Mouse (Mus musculus) megakaryocyte, embryonic 14.5 days (primary cell): ENCODE data around the gene Olfr913. TPM values are rescaled to one million over a fixed set of nuclear protein-coding genes. Genes with fewer than 3 reads are reported as not detected.

ENCODE experiments used
- H3K27me3 ChIP-seq: replicated peaks from 2 replicates; pipeline ENCODE3; 2012; ENCODE audit warnings: inconsistent platforms
- H3K36me3 ChIP-seq: replicated peaks from 2 replicates; pipeline ENCODE3; 2012; ENCODE audit warnings: low read length, inconsistent platforms, mixed read lengths
- H3K4me1 ChIP-seq: 2 replicates; pipeline ENCODE4 v1.6.1; 2012; ENCODE audit warnings: inconsistent platforms
- H3K4me3 ChIP-seq: replicated peaks from 2 replicates; pipeline ENCODE3; 2012; ENCODE audit warnings: moderate library complexity, mild to moderate bottlenecking, inconsistent platforms
- H3K9me3 ChIP-seq: 2 replicates; pipeline ENCODE4 v1.6.1; 2012; ENCODE audit warnings: inconsistent platforms
- FLI1 ChIP-seq: IDR thresholded peaks from 2 replicates; pipeline ENCODE4 v1.6.1; 2012; ENCODE audit warnings: low read length, inconsistent platforms, mixed read lengths
- GATA1 ChIP-seq: IDR thresholded peaks from 3 replicates; pipeline ENCODE4 v1.6.1; 2012; ENCODE audit warnings: mixed read lengths, low read length, inconsistent platforms, borderline replicate concordance
- polyA plus RNA-seq: library from polyadenylated mRNA; stranded (reverse); fragments of >175 nt; gene quantifications from 2 replicates; pipeline ENCODE4 v1.2.3, GENCODE M21; 2012; ENCODE audit warnings: low replicate concordance; ENCODE audit not compliant: insufficient read depth

The Olfr913 gene
- not detected in 2 replicates for polyA plus RNA-seq

GRCm38 (mm10) chr9:38592459-38592858, at the start of gene Olfr913:
Gene Olfr913 (plus strand): TSS chr9:38592759.
- TF ChIP-seq FLI1 (no peak), GATA1 (no peak)
- H3K9me3 ChIP-seq: no peaks in the 10 kb centered on the region
- H3K27me3 ChIP-seq: no peaks in the 10 kb centered on the region
- no peaks in the 10 kb centered on the region for H3K4me1 ChIP-seq
- no peaks in the 10 kb centered on the region for H3K36me3 ChIP-seq
- H3K4me3 ChIP-seq: no peak within 1 kb of the TSS

GRCm38 (mm10) chr9:38579878-38580277, 12.7 kb upstream of the Olfr913 start, which contains the start of gene Olfr912:
Gene Olfr912 (plus strand): TSS chr9:38580178.
- no peaks in the 10 kb centered on the region for H3K27me3 ChIP-seq
- H3K9me3 ChIP-seq: no peaks in the 10 kb centered on the region
- TF ChIP-seq GATA1 (no peak), FLI1 (no peak)
- H3K4me3 ChIP-seq: no peak within 1 kb of the TSS
- H3K36me3 ChIP-seq: no peaks in the 10 kb centered on the region
- H3K4me1 ChIP-seq: no peaks in the 10 kb centered on the region

- Histone ChIP-seq H3K4me1 (no peaks in the 10 kb centered on the region), H3K27me3 (no peaks in the 10 kb centered on the region), H3K9me3 (no peaks in the 10 kb centered on the region), H3K4me3 (no peak overlapping the region), H3K36me3 (no peaks in the 10 kb centered on the region)
- TF ChIP-seq FLI1 (no peak), GATA1 (no peak)
These were observed 1.5 kb upstream of the Olfr913 start for GRCm38 (mm10) chr9:38591056-38591455.

- H3K4me1 ChIP-seq: no peaks in the 10 kb centered on the region
- no peak within 1 kb of the TSS for H3K4me3 ChIP-seq
- H3K36me3 ChIP-seq: no peaks in the 10 kb centered on the region
- no peak for TF ChIP-seq GATA1
- TF ChIP-seq FLI1: no peak
- H3K9me3 ChIP-seq: no peaks in the 10 kb centered on the region
- H3K27me3 ChIP-seq: no peaks in the 10 kb centered on the region
These were observed 12.2 kb downstream of the Olfr913 start, which contains the start of gene Olfr914 for GRCm38 (mm10) chr9:38604802-38605201. Gene Olfr914 (plus strand): TSS chr9:38605102.

- Histone ChIP-seq H3K4me1 (no peaks in the 10 kb centered on the region), H3K9me3 (no peaks in the 10 kb centered on the region; the same call in 1 of the 2 replicates), H3K27me3 (no peaks in the 10 kb centered on the region), H3K36me3 (no peaks in the 10 kb centered on the region), H3K4me3 (no peak overlapping the region)
- no peak for TF ChIP-seq FLI1
- TF ChIP-seq GATA1: no peak
These were observed 39.8 kb downstream of the Olfr913 start for GRCm38 (mm10) chr9:38632406-38632805.

Other genes with a start within 250 kb of the Olfr913 start
- gene Olfr898, start 244.3 kb upstream of the Olfr913 start, polyA plus RNA-seq: not detected in 2 replicates
- gene Olfr250, start 225.9 kb upstream of the Olfr913 start, polyA plus RNA-seq: not detected in 2 replicates
- not detected in 2 replicates for gene Olfr251, start 215.7 kb upstream of the Olfr913 start, polyA plus RNA-seq
- not detected in 2 replicates for gene Olfr147, start 191.1 kb upstream of the Olfr913 start, polyA plus RNA-seq
- not detected in 2 replicates for gene Olfr901, start 163.3 kb upstream of the Olfr913 start, polyA plus RNA-seq
- not detected in 2 replicates for gene Olfr902, start 145.1 kb upstream of the Olfr913 start, polyA plus RNA-seq
- gene Olfr904, start 129.6 kb upstream of the Olfr913 start, polyA plus RNA-seq: not detected in 2 replicates
- not detected in 2 replicates for gene Olfr905, start 121.7 kb upstream of the Olfr913 start, polyA plus RNA-seq
- not detected in 2 replicates for gene Olfr906, start 105.7 kb upstream of the Olfr913 start, polyA plus RNA-seq
- gene Olfr907, start 97.0 kb upstream of the Olfr913 start, polyA plus RNA-seq: not detected in 2 replicates
- not detected in 2 replicates for gene Olfr911-ps1, start 71.2 kb upstream of the Olfr913 start, polyA plus RNA-seq
- gene Olfr910, start 54.9 kb upstream of the Olfr913 start, polyA plus RNA-seq: not detected in 2 replicates
- gene Olfr912, start 12.6 kb upstream of the Olfr913 start, polyA plus RNA-seq: not detected in 2 replicates
- not detected in 2 replicates for gene Olfr914, start 12.3 kb downstream of the Olfr913 start, polyA plus RNA-seq
- 0.02 TPM in 1 of 2 replicates, not detected in the other for gene Olfr916, start 67.1 kb downstream of the Olfr913 start, polyA plus RNA-seq
- gene Olfr917, start 73.1 kb downstream of the Olfr913 start, polyA plus RNA-seq: not detected in 2 replicates
- gene Olfr918, start 81.8 kb downstream of the Olfr913 start, polyA plus RNA-seq: not detected in 2 replicates
- gene Olfr919, start 110.9 kb downstream of the Olfr913 start, polyA plus RNA-seq: not detected in 2 replicates
- 0.40 TPM in 1 of 2 replicates, not detected in the other for gene Vwa5a, start 125.5 kb downstream of the Olfr913 start, polyA plus RNA-seq
- gene Olfr920, start 159.5 kb downstream of the Olfr913 start, polyA plus RNA-seq: not detected in 2 replicates
- gene Olfr921, start 180.3 kb downstream of the Olfr913 start, polyA plus RNA-seq: not detected in 2 replicates
- not detected in 2 replicates for gene Olfr922, start 221.9 kb downstream of the Olfr913 start, polyA plus RNA-seq
- not detected in 2 replicates for gene Olfr923, start 233.8 kb downstream of the Olfr913 start, polyA plus RNA-seq